Mouse (Mus musculus): ENCODE results near the gene Cela1. TPM values are rescaled to one million over a fixed set of nuclear protein-coding genes. Genes with fewer than 3 reads are reported as not detected.

Gene Cela1
- polyA plus RNA-seq, 1 experiment from 2014 or later = 1.2 TPM

DNA sequence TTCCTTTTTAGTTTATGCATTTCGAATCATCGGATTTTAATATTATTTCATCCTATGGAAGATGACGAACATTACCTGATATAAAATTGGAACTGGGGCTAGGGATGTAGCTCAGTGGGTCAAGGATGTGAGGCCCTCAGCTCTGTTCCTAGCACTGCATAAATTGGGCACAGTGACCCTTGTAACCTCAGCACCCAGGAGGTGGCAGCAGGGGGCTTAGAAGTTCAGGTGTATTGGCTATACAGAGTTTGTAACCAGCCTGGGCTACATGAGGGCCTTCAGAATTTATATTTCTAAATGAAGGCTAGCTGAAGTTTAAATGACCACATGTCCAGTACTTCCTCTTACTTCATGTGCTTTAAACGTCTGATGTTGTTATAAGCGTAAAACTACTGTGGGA, 33.7 kb upstream of the Cela1 start:
- WGBS = 87% methylated on average over 5 of the region's 5 CpGs
- Histone ChIP-seq H3K4me3 (no peak overlapping the region), H3K4me2 (no peak overlapping the region), H3K27ac (replicated peaks) (no peak overlapping the region), H3K4me1 (replicated peaks) (no peaks in the 10 kb centered on the region), H3K36me3 (no peaks in the 10 kb centered on the region), H3K27me3 (no peaks in the 10 kb centered on the region), H3K9ac (no peak overlapping the region), H3K9me3 (no peaks in the 10 kb centered on the region)
- no peak for ATAC-seq (ENCODE audit: low FRiP score, low read depth)

- Histone ChIP-seq H3K9me3 (no peaks in the 10 kb centered on the region), H3K27me3 (no peaks in the 10 kb centered on the region), H3K9ac (no peak overlapping the region), H3K36me3 (no peaks in the 10 kb centered on the region), H3K4me3 (no peak overlapping the region), H3K4me2 (no peak overlapping the region), H3K4me1 (replicated peaks) (no peaks in the 10 kb centered on the region), H3K27ac (replicated peaks) (no peak overlapping the region)
- WGBS = 90% methylated on average over 10 of the region's 10 CpGs
- no peak for ATAC-seq (ENCODE audit: low FRiP score, low read depth)
Observed at GRCm38 (mm10) chr15:100720066-100720465, 32.3 kb upstream of the Cela1 start.

- Histone ChIP-seq H3K4me1 (replicated peaks) (no peaks in the 10 kb centered on the region), H3K27me3 (no peaks in the 10 kb centered on the region), H3K4me3 (no peak overlapping the region), H3K36me3 (no peaks in the 10 kb centered on the region), H3K9ac (no peak overlapping the region), H3K4me2 (no peak overlapping the region), H3K9me3 (no peaks in the 10 kb centered on the region), H3K27ac (replicated peaks) (no peak overlapping the region)
- ATAC-seq (ENCODE audit: low FRiP score, low read depth) = no peak
- WGBS = 94% methylated on average over 5 of the region's 5 CpGs
Observed at GRCm38 (mm10) chr15:100719217-100719616, 31.5 kb upstream of the Cela1 start.

DNA sequence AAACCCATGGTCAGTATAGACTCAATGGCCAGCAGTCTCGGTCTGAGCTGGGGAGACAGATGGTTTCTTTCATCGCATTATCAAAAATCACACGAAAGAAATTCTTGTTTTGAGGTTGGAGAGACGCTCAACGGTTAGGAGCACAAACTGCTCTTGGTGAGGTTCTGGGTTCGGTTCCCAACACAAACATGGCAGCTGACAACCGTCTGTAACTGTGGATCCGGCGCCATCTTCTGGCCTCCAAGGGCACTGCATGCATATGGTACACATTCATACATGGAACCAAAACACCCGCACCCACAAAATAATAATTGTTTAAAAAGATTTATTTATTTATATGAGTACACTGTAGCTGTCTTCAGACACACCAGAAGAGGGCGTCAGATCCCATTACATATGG, 30.9 kb upstream of the Cela1 start:
- Histone ChIP-seq H3K9ac (no peak overlapping the region), H3K27ac (replicated peaks) (no peak overlapping the region), H3K9me3 (no peaks in the 10 kb centered on the region), H3K4me1 (replicated peaks) (no peaks in the 10 kb centered on the region), H3K27me3 (no peaks in the 10 kb centered on the region), H3K4me2 (no peak overlapping the region), H3K36me3 (no peaks in the 10 kb centered on the region), H3K4me3 (no peak overlapping the region)
- no peak for ATAC-seq (ENCODE audit: low FRiP score, low read depth)
- WGBS = 83% methylated on average over 11 of the region's 11 CpGs

DNA sequence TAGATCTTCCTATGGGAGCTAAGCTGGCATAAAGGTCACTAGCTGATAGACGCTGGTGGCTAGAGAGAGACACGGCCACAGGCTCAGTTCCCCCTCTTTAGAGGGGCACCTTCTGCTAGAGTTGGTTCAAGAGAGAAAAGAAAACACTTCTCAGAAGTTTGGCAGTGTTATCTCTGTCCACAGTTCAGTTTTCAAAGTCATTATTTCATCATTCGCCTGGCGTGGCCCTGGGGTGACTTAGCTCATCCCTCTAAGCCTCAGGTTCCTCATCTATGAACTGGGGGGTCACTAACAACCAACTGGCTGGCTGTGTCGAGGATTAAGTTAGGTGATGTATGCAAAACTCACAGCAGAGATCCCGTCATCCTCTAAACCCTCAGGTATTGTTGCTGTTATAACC, 30.2 kb upstream of the Cela1 start:
- H3K27me3 ChIP-seq = no peaks in the 10 kb centered on the region
- H3K36me3 ChIP-seq = no peaks in the 10 kb centered on the region
- no peak for ATAC-seq (ENCODE audit: low FRiP score, low read depth)
- no peak overlapping the region for H3K4me3 ChIP-seq
- no peak overlapping the region for H3K9ac ChIP-seq
- no peak overlapping the region for H3K4me2 ChIP-seq
- WGBS = 88% methylated on average over 6 of the region's 6 CpGs
- no peak overlapping the region for H3K27ac ChIP-seq (replicated peaks)
- H3K4me1 ChIP-seq (replicated peaks) = no peaks in the 10 kb centered on the region
- H3K9me3 ChIP-seq = no peaks in the 10 kb centered on the region

GRCm38 (mm10) chr15:100715399-100715993, 27.8 kb upstream of the Cela1 start:
- Histone ChIP-seq H3K27me3 (no peaks in the 10 kb centered on the region), H3K9ac (no peak overlapping the region), H3K4me1 (replicated peaks) (no peaks in the 10 kb centered on the region), H3K4me3 (no peak overlapping the region), H3K36me3 (no peaks in the 10 kb centered on the region), H3K4me2 (no peak overlapping the region), H3K9me3 (no peaks in the 10 kb centered on the region), H3K27ac (replicated peaks) (no peak overlapping the region)
- WGBS = 77% methylated on average over 9 of the region's 9 CpGs
- no peak for ATAC-seq (ENCODE audit: low FRiP score, low read depth)

DNA sequence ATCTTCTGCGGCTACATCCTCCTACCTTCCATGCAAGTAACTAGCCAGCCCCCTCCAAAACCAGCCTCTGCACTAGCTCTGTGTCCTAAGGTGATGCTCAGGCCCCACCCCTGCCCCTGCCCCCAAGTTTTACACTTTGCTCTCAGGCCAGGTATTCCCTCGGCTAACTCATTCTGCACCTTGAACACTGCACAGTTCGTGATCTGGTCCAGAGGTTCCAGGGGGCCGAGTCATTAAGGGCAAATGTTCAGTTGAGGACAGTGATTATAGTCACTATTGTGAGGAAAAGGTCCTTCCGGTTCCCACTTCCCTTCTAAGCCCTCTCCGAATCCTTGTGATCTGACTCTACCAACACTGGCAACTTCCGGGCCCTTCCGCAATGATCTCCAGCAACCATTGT, 26.7 kb upstream of the Cela1 start:
- Histone ChIP-seq H3K9me3 (no peaks in the 10 kb centered on the region), H3K9ac (no peak overlapping the region), H3K4me2 (no peak overlapping the region), H3K36me3 (no peaks in the 10 kb centered on the region), H3K27me3 (no peaks in the 10 kb centered on the region), H3K4me1 (replicated peaks) (no peaks in the 10 kb centered on the region), H3K27ac (replicated peaks) (no peak overlapping the region), H3K4me3 (no peak overlapping the region)
- ATAC-seq (ENCODE audit: low FRiP score, low read depth) = no peak
- WGBS = 88% methylated on average over 8 of the region's 8 CpGs

DNA sequence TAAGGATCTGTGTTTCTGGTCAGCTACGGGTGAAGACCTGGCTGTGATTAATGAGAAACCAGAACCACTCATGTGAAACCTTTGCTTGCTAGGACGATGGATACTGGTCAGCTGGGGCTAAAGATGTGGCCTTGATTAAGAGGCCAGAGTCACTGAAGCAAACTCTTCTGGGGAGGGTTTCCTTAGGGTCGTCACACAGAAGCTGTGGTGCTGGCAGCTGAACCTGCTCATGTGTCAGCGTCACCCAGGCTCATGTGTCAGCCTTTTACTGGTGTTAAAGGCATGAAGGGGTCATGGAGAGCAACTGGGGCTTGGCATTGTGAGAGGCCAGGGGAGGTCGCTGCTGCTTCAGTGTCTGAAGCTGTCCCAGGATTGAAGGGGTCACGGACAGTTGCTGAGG, 23.1 kb upstream of the Cela1 start:
- H3K4me1 ChIP-seq (replicated peaks) = no peaks in the 10 kb centered on the region
- 61% methylated on average over 6 of the region's 6 CpGs for WGBS
- no peak for ATAC-seq (ENCODE audit: low FRiP score, low read depth)
- no peak overlapping the region for H3K4me2 ChIP-seq
- H3K4me3 ChIP-seq = no peak overlapping the region
- H3K9me3 ChIP-seq = no peaks in the 10 kb centered on the region
- no peaks in the 10 kb centered on the region for H3K36me3 ChIP-seq
- H3K9ac ChIP-seq = no peak overlapping the region
- no peaks in the 10 kb centered on the region for H3K27me3 ChIP-seq
- H3K27ac ChIP-seq (replicated peaks) = no peak overlapping the region

- H3K9ac ChIP-seq = no peak overlapping the region
- no peaks in the 10 kb centered on the region for H3K27me3 ChIP-seq
- 83% methylated on average over 8 of the region's 8 CpGs for WGBS
- no peaks in the 10 kb centered on the region for H3K36me3 ChIP-seq
- ATAC-seq (ENCODE audit: low FRiP score, low read depth) = no peak
- no peak overlapping the region for H3K27ac ChIP-seq (replicated peaks)
- H3K4me1 ChIP-seq (replicated peaks) = peaks cover 7% of the 10 kb centered on the region
- no peaks in the 10 kb centered on the region for H3K9me3 ChIP-seq
- H3K4me2 ChIP-seq = no peak overlapping the region
- H3K4me3 ChIP-seq = no peak overlapping the region
Observed at GRCm38 (mm10) chr15:100708433-100709078, 20.8 kb upstream of the Cela1 start.

GRCm38 (mm10) chr15:100706226-100706625, 18.5 kb upstream of the Cela1 start:
- Histone ChIP-seq H3K4me1 (replicated peaks) (peaks cover 8% of the 10 kb centered on the region), H3K9ac (no peak overlapping the region), H3K4me3 (no peak overlapping the region), H3K27ac (replicated peaks) (no peak overlapping the region), H3K36me3 (no peaks in the 10 kb centered on the region), H3K27me3 (no peaks in the 10 kb centered on the region), H3K4me2 (no peak overlapping the region), H3K9me3 (no peaks in the 10 kb centered on the region)
- no peak for ATAC-seq (ENCODE audit: low FRiP score, low read depth)
- WGBS = 68% methylated on average over 8 of the region's 8 CpGs

- WGBS = 88% methylated on average over 1 of the region's 1 CpGs
- no peak overlapping the region for H3K9ac ChIP-seq
- no peaks in the 10 kb centered on the region for H3K27me3 ChIP-seq
- no peak overlapping the region for H3K27ac ChIP-seq (replicated peaks)
- ATAC-seq (ENCODE audit: low FRiP score, low read depth) = no peak
- H3K4me3 ChIP-seq = no peak overlapping the region
- no peaks in the 10 kb centered on the region for H3K9me3 ChIP-seq
- peaks cover 8% of the 10 kb centered on the region for H3K4me1 ChIP-seq (replicated peaks)
- no peaks in the 10 kb centered on the region for H3K36me3 ChIP-seq
- no peak overlapping the region for H3K4me2 ChIP-seq
Observed at GRCm38 (mm10) chr15:100705376-100705775, 17.7 kb upstream of the Cela1 start.

DNA sequence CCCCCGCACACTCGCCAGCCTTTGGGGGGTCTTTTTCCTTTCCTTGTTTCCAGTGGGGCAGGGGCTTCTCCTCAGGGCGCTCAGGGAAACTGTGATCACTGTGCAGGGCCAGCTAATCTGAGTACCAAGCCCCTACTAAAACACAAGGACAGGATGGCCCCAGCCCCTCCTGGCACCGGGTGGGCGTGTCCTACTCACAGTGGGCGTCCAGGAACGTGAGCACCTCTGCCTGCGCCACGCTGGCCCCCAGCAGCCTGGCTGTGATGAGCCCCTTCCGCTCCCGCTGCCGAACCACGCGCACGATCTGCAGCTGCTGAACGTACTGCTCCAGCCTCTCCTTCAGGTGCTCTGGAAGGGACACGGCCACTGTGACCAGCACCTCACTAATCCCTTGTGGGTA, 16.2 kb upstream of the Cela1 start:
- Histone ChIP-seq H3K4me1 (replicated peaks) (peaks cover 8% of the 10 kb centered on the region), H3K27ac (replicated peaks) (no peak overlapping the region), H3K27me3 (no peaks in the 10 kb centered on the region), H3K9me3 (no peaks in the 10 kb centered on the region), H3K4me3 (0 out of 2 replicates have a peak overlapping the region, but pooled peaks have one; percentile 6), H3K4me2 (peak overlapping the region; percentile 33), H3K9ac (no peak overlapping the region), H3K36me3 (no peaks in the 10 kb centered on the region)
- ATAC-seq (ENCODE audit: low FRiP score, low read depth) = no peak
- WGBS = 15% methylated on average over 17 of the region's 17 CpGs

- H3K9me3 ChIP-seq = no peaks in the 10 kb centered on the region
- H3K27me3 ChIP-seq = no peaks in the 10 kb centered on the region
- H3K9ac ChIP-seq = no peak overlapping the region
- ATAC-seq (ENCODE audit: low FRiP score, low read depth) = no peak
- peaks cover 8% of the 10 kb centered on the region for H3K4me1 ChIP-seq (replicated peaks)
- no peak overlapping the region for H3K27ac ChIP-seq (replicated peaks)
- no peaks in the 10 kb centered on the region for H3K36me3 ChIP-seq
- no peak overlapping the region for H3K4me3 ChIP-seq
- 84% methylated on average over 6 of the region's 6 CpGs for WGBS
- H3K4me2 ChIP-seq = no peak overlapping the region
Observed at GRCm38 (mm10) chr15:100701856-100702255, 14.1 kb upstream of the Cela1 start.

All from hindbrain, embryonic 15.5 days (tissue).